Mouse (Mus musculus) right cerebral cortex, postnatal 4 days (tissue): ENCODE data around the gene Maml2.
"Not testable (repeated sequence)": the region's sequence is repeated elsewhere in the genome, so short reads cannot be mapped to it uniquely, and the experiment has no call there.

Experiments
- DNase-seq: peaks from one replicate; pipeline ENCODE4 v3.0.0-alpha.2; 2022

Maml2 gene

DNA sequence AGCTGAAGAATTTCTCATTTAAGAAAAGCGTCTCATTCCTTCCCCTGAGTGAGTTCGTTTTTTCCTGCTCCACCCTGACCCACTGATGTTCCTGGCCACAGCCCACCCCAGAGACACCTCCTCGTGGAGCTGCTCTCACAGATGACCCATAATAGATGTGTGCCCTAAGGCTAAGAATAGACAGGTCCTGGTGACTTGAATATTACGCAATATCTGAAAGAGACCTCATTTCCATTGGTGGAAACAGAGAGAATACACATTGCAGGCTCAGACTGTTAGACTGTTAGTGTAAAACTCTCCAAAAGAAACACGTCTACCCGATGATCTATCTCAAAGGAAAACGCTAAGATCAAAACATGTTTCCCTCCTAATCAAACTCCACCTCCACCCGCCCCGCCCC, 391.2 kb downstream of the Maml2 start:
- no peak for DNase-seq

DNA sequence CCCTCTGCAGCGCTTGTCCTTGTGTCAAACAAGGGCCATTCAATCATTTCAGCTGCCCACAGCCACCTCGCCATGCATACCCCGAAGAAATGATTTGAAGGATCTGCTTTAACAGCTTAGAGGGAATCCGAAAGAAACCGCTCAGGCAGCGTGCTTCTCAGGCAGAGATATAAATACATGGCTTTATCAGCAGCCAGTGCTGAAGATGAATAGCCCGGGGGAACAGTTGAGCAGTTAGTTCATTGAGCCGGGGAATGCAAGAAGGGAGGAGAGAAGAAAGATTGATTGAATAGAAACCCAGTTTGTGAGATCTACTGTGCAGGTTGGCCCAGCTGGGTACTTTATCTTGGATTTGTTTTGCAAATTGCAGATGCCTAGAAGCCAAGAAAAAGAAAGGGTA, 392.6 kb downstream of the Maml2 start:
- peak; percentile 8 for DNase-seq

DNA sequence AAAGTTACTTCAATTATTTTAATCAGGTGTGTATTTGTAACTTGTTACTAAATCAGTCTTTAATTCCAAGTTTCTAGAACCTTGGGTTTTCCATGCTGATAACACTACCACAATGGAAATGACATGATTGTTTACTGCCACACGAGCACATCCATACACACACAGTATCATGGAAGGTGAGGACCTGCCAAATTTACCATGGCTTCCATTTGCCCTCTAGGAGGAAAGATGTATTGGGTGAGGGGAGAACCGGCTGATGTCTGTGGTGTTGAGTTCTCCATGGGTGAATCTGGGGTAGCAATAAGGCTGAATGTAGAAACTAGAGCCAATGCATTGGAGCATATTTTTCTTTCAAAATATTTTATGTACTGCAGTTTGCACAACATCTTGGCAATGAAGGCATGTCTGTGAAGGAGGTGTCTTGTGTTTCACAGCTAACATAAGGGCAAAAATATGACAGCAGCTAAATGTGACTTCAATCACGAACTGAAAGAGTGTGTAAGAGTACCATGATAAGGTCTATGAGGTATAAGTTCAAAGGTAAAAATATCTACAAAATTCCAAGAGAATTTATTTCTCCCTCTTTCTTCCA, 396.0 kb downstream of the Maml2 start:
- no peak for DNase-seq

DNA sequence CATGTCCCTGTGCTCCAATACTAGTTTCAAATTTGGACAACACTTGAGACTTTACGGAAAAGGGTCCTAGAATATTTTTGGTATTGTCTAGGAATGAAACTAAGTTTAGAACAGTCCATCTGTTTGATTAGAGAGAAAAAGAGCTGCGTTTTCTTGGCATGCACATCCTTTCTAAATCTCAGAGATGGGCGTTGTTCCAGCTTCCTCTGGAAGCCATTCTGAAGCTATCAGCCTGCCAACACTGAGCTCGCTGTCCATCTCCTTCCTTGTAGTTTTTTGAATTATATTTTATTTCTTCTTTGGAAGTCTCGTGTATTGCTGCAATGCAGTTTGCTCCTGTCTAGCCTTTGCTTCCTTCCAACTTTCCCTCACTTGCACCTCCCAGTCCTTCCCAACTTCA, 396.5 kb downstream of the Maml2 start:
- DNase-seq = peak; percentile 58

DNA sequence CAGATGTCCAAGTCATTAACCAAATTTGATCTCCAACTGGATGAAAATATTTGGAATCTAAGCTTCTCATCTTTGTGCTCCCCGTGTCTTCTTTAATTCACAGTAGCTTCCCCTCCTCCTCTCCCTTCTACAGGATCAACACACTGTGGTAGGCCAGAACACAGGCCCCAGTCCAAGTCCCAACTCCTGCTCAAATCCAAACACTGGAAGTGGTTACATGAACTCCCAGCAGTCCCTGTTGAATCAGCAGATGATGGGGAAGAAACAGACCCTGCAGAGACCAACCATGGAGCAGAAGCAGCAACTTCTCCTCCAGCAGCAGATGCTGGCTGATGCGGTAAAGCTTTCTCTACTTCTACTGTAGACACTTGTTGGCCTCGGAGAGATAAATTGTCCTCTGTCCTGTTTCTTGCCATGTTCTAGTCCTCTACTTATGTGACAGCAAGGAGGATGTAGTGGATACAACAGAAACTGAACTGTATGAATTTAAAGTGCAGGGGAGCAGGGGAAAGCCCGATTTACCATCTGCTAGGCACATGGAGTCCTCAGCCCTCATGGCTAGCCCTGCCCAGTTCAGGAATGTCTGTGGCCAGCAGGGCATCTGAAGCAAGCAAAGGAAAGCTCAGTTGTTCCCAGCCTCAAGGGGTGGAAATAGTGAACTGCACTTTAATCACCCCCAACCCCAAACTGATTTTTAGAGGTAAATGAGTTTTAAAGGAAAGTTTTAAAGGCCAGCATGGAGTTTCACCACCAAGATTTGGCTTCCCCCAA, 399.5 kb downstream of the Maml2 start:
- no peak for DNase-seq

DNA sequence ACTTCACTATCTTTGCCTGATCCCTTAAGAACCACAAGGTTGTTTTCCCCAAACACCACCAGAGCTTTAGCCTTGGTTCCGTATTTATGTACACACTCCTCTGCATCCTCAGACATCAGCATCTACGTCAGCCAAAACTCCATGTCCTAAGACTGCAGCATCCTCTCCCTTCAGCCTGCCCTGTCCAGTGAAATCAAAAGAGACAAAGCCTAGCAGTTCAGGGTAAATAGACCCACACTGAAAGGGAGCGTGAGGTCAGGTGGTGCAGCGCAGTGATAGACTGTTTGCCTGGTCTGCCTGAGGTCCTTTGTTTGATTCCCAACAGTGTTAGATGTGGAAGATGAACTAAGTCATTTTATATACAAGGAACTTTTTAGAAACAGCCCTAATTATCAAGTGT, 400.1 kb downstream of the Maml2 start:
- DNase-seq = no peak

DNA sequence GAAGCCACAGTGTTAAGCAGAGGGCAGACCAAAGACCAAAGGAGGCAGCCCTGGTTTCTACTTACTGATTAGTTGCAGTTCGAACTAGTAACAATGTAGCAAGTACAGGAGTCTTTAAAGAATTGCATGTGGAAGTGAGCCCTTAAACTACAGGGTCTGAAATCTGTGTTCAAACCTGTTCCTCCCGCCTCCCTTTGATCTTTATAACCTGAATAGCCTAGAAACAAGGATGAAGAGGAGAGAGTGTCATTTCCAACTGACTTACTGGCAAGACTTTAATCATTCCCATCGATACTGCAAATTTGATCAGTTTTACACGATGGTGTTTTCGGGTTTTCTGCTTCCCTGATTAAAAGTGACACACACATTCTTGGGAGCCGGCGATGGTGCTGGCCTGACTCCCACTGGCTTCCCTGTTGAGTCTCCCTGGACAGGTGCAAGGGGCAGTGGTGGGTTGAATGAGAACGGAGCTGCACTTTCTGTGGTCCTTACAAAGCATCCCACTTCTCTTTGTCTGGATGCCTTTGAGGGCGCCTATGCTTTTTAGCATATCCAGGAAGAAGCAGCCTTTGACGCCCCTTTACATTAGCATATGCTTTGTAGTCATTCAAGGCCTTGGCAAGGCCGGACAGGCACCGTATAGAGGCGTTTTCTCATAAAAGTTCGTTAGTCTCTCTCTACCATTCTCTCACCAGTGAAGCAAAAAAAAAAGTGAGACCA, 401.5 kb downstream of the Maml2 start:
- DNase-seq = no peak

DNA sequence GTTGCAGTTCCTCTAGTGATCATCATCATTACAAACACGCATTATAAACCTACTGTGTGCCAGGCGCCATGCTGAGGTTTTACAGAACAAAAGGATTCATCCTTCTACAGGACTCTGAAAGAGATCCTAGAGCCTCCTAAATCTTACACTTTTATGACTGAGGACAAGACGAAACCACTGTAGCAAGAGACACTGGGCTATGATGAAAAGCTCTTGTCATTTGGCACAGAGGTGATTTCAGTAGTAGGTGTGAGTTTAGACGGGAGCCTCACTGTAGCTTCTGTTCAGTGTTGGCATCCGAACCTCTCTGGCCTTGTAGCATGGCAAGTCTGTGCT, 402.0 kb downstream of the Maml2 start:
- DNase-seq = no peak

DNA sequence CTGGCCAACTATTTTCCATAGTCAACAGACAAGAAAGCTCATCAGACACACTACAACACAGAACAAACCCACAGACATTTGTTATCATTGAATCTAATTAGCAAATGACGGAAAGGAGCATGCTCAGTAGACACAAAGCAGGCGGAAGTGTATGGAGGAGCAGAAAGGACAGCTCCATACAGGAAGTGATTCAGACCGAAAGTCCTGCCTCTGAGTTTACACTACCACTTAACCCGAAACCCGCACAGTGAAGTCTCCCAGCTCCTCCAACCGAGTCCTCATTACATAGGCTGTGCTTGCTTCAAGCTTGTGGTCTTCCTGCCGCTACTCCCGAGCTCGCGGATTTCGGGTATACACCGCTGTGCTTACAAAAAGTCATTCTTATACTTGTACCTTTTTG, 404.0 kb downstream of the Maml2 start:
- no peak for DNase-seq

DNA sequence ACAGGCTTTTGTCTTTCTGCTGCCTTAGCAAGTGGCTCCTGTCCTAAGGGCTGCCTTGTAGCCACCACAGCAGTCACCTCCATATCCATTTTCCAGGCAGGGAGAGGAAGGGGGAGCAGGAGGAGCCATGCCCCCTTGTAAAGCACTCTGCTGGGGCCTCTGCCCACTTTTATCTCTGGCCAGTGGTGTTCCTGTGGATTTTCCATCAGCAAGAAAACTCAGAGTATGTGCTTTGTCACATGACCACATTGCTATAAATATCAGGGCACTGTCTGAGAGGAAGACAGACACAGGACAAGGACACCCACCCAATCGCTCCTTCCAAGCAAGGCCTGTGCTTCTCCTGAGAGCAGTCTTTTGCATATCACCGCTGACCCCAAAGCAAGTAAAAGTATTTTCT, 405.3 kb downstream of the Maml2 start:
- no peak for DNase-seq

DNA sequence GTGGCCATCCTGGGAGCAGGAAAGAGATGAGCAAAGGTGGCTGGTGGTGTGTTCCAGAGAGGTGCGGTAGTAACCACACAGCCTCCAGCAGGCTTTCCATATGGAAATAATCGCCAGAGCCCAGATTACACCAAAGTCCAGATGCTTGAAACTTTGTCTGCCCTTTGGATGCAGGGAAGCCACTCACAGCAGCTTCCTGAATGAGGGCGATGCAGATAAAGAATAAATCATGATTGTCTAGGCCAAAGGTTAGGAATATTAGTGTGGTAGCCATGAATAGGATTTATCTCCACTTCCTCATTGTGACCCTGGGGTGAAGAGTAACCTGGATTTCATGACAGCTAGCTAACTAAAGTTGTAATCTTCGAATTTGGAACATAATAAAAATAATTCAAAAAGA, 407.2 kb downstream of the Maml2 start:
- DNase-seq = no peak

DNA sequence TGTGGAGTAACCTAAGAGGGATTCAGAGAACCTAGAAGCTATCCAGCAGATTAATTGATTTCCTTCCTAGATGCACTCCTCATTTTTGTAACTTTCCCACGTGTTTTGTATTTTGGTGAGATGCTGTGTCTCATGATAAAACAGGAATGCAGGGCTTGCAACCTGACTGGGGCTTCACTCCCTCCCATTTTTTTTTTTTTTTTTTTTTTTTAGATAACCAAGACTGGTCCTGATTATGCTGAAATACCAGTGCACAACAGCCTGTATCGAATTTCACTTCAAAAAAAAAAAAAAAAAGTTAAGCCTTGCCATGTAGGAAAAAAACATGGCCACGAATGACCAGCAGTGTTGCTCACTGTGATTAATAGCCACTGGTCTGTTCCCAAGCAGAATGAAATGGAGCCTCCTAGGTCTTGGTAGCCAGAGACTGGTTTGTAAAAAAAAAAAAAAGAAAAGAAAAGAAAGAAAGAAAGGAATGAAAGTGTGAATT, 409.4 kb downstream of the Maml2 start:
- no peak for DNase-seq

DNA sequence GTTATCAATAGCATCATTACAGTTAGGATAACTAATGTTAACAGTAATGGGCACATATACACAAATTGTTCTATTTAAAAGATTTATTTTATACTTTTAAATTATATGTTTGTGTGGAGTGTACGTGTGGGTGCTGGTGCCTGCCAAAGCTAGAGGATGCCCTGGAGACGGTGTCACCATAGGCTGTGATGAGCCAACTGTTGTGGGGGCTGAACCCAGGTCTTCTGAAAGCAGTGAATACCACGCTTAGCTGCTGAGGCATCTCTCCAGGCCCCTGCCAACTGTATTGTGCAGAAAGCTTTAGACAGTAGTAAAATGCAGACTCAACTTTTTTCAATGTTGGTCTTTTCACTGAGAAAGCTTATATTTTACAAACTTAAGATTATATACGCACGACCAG, 411.7 kb downstream of the Maml2 start:
- no peak for DNase-seq

DNA sequence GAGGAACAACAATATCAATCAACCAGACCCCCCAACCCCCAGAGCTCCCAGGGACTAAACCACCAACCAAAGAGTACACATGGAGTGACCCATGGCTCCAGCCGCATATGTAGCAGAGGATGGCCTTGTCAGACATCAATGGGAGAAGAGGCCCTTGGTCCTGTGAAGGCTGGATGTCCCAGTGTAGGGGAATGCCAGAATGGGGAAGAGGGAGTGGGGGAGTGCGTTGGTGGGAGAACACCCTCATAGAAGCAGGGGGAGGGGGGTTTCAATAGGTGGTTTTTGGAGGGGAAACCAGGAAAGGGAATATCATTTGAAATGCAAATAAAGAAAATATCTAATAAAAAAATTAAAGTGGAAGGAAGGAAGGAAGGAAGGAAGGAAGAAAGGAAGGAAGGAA, 418.1 kb downstream of the Maml2 start:
- DNase-seq = not testable (repeated sequence)

DNA sequence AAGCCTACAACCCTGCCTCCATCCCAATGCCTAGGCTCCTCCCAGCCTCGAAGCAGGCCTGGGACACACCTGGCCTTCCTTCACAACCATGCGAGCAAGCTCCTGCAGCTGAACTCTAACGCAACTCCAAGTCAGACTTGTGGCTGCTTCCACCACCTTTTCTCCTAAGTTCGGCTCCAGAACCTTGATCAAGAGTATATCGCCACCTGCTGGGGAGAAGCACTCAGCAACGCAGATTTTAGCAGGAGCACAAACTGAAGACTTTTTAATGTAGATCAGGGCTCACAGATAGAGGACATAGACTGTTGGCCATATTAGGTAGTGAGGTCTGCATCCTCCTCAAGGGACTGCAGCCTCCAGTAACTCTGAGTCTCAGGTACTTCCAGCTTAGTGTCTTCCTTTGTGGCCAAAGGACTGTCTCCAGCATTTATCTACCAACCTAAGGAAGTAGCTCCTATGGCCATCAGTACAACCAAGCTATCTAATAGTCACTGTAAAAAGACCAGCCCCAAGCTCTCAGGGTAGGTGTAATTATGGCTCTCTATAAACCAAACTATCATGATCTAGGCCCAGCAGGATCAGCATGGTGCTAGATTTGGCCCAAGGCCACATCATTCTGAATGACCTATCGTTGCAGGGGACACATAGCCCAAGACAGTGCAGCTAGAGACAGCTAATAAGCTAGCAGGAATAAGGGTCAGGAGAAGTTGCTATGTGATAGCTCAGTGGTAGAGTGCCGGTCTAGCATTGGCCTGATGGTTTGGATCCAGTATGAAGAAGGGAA, 418.8 kb downstream of the Maml2 start:
- peak; percentile 79 for DNase-seq

DNA sequence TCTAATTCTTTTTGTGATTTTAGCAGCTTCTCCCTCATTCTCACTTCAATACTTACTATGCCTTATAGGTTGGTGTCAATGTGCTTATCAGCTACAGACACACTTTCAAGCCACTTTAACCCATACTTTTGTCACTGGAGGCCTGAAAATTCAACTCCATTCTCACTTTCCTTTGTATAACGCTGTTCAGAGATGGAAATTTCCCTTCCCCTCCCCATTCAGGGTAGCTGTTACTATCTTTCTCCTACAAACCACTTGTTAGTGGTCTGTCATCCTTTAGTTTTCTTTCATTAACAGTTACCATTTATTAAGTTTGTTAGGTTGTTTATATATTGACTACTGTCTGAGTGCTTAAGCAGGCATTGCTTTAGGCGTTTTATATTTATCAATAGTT, 450.6 kb downstream of the Maml2 start, which contains the start of gene Mtmr2:
TSS of gene Mtmr2 (plus strand) at position 7 of the 394 bp plus-strand sequence.
- no peak for DNase-seq

DNA sequence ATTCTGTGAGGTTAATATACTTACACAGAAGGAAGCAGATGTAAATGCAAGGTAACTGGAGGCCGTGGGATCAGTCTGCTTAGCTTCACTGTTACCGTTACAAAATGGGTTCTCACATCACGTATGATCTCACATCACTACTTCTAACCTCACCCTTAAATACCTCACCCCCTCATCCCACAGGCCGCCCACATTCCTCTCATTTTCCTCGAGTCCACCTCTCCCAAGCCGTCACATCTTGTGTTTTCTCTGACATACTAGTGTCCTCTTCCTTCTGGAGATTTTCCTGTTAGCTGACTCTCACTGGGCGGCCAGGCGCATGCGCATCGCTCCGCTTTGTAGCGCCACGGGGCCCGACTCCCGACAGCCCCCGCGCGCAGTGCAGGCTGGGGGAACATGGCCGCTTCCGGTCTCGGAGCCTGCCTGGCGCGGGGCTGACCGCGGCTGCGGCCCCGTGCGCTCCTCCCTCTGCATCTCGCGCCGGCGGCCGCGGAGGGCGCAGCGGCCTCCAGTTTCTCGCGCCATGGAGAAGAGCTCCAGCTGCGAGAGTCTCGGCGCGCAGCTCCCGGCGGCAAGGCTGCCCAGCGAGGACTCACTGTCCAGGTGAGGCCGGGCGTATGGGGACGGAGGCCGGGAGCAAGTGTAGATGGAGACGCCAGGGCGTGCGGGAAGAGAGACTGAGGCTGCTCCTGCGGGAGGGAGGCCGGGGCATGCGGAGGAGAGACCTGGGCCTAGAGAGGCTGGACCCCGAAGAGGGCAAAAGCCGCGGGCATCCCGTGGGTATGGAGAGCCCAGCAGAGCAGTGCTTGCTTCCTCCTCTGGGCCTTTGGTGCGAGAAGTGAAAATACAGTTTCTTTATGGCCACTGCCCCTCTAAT, 451.3 kb downstream of the Maml2 start:
- peak; percentile 98 for DNase-seq

DNA sequence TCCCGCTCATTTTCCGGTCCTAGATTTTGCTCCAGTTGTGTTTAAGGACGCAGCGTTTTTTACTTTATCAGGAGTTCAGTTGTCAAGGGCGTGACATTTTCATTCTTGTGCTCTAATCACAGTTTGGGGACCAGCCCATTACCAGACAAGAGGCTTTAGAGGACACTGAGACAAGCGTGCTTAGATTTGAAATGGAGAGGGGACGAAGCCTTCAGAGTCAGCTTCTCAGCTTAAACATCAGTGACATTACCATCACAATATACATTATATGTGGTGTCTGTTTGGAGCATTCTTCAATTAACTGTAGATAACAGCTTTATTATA, 451.9 kb downstream of the Maml2 start:
- DNase-seq = no peak

DNA sequence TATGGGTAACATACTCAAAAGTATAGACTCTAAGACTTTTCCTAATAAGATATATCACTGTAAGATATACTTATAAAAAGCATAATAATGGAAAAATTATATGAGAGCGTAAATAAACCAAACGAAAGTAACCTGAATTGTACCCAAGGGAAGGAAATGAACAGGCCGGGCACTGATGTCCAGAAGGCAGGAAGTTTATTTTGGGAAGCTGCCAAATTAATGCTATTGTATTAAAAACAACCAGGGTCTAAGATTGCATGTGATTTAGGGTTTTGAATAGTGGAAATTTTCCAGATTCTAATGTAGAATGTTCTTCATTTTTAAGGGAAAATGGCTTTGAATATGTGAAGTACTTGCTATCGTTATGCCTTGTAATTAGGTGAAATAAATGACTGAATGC, 454.8 kb downstream of the Maml2 start:
- DNase-seq = no peak
